Mouse (Mus musculus) left cerebral cortex, postnatal 10 days (tissue): ENCODE results near the gene Ebp. TPM values are rescaled to one million over a fixed set of nuclear protein-coding genes. Genes with fewer than 3 reads are reported as not detected.

Experiments used
- DNase-seq, 2 experiments: peaks; one replicate each; pipeline ENCODE4 v3.0.0; 2021 to 2022; ENCODE audit warnings: low spot score in 2 of 2, mixed read lengths in 1 of 2; ENCODE audit errors: extremely low spot score in 1 of 2
- intact Hi-C: fragments of 180-260 bp; cut with DNase I; formaldehyde crosslinking; loops from one replicate; pipeline ENCODE4 v1.15.1; 2025
- total RNA-seq, 2 experiments: library from RNA; stranded (reverse); gene quantifications; 2 replicates each; pipeline ENCODE4 v1.2.3; 2021

Gene Ebp
- total RNA-seq, 2 experiments from 2014 or later, result 27.5 to 29.8 TPM

- intact Hi-C loops, result no loop called here
- DNase-seq, result no peak
Observed at GRCm38 (mm10) chrX:8135886-8136285, 57.4 kb downstream of the Ebp start.

Other genes with a start within 250 kb of the Ebp start
- gene Hdac6, start 245.6 kb downstream of the Ebp start, total RNA-seq, result 10 to 100 TPM; 59.7 to 65.0 TPM
- gene Gata1, start 215.4 kb downstream of the Ebp start, total RNA-seq, result not detected
- under 1 TPM; 0.57 to 0.73 TPM for gene Glod5, start 175.0 kb downstream of the Ebp start, total RNA-seq
- gene Suv39h1, start 118.8 kb downstream of the Ebp start, total RNA-seq, result 10 to 100 TPM; 34.3 to 36.7 TPM
- gene Was, start 103.0 kb downstream of the Ebp start, total RNA-seq, result 1 to 10 TPM; 1.4 to 1.5 TPM
- gene Wdr13, start 60.6 kb downstream of the Ebp start, total RNA-seq, result 100 to 1,000 TPM; 231 to 242 TPM
- 100 to 1,000 TPM; 268 to 306 TPM for gene Rbm3, start 47.6 kb downstream of the Ebp start, total RNA-seq
- gene Tbc1d25, start 17.3 kb downstream of the Ebp start, total RNA-seq, result 10 to 100 TPM; 14.4 to 17.7 TPM
- 10 to 100 TPM; 65.8 to 67.9 TPM for gene Porcn, start 13.0 kb upstream of the Ebp start, total RNA-seq
- gene Ftsj1, start 58.9 kb upstream of the Ebp start, total RNA-seq, result 10 to 100 TPM; 22.9 to 27.5 TPM
- 10 to 100 TPM; 13.5 to 24.3 TPM for gene Slc38a5, start 77.6 kb upstream of the Ebp start, total RNA-seq
- not detected for gene Ssxb10, start 133.9 kb upstream of the Ebp start, total RNA-seq
- not detected for gene Ssxb9, start 173.5 kb upstream of the Ebp start, total RNA-seq
- not detected for gene Ssxb1, start 219.8 kb upstream of the Ebp start, total RNA-seq